Comparison of ENCODE assay signal across 16 mouse cellular contexts in genomic region chr1:135820071-135820470, GRCm38 (mm10). TPM values are rescaled to one million over a fixed set of nuclear protein-coding genes. Genes with fewer than 3 reads are reported as not detected.
DNase-seq lines count a peak whose midpoint lies in the region; ATAC-seq and TF ChIP-seq lines count a peak whose summit lies in the region.
"Had no signal": no experiment of that assay in that cellular context is flagged by ENCODE, and none has a peak within 500 bp of the region (broad histone marks: within the 10 kb centered on the region; RNA-seq: fewer than 3 reads in every experiment).

No protein-coding gene starts in this region.

- DNase-seq in ES-CJ7 (ENCODE audit: low read depth, low spot score): peak; percentile 42
- no peak for DNase-seq in adrenal gland, adult 2 months
- DNase-seq in thymus, postnatal 25 days: no peak
- no peak for DNase-seq in midbrain, postnatal 0 days (ENCODE audit: low spot score)
- DNase-seq: cerebellum, adult 11 months; heart, postnatal 36 days; right cerebral cortex, postnatal 14 days; thymus, postnatal 36 days had no signal

- H3K9me3 ChIP-seq in E14TG2a.4 (ENCODE audit: low read length): peaks cover 7% of the 10 kb centered on the region; the same call in 1 of the 2 replicates
- H3K9me3 ChIP-seq in intestine, postnatal 0 days (ENCODE audit: control insufficient read depth): no peaks in the 10 kb centered on the region
- H3K9me3 ChIP-seq in limb, embryonic 13.5 days: no peaks in the 10 kb centered on the region
- H3K9me3 ChIP-seq in midbrain, postnatal 0 days (ENCODE audit: low read length): no peaks in the 10 kb centered on the region
- H3K9me3 ChIP-seq: liver, embryonic 12.5 days had no signal

- H3K27me3 ChIP-seq in E14TG2a.4 (ENCODE audit: insufficient read depth, low read length): peaks cover 83% of the 10 kb centered on the region
- H3K27me3 ChIP-seq in intestine, postnatal 0 days (replicated peaks; ENCODE audit: control insufficient read depth, insufficient read depth, low read length): no peaks in the 10 kb centered on the region
- peaks cover 76% of the 10 kb centered on the region for H3K27me3 ChIP-seq in limb, embryonic 13.5 days
- peaks cover 27% of the 10 kb centered on the region for H3K27me3 ChIP-seq in midbrain, postnatal 0 days (ENCODE audit: insufficient read depth, low read length)

- H3K4me1 ChIP-seq in E14TG2a.4 (replicated peaks; ENCODE audit: low read depth, low read length): peaks cover 32% of the 10 kb centered on the region
- H3K4me1 ChIP-seq in intestine, postnatal 0 days (replicated peaks; ENCODE audit: control insufficient read depth, insufficient read depth, low read length): peaks cover 5% of the 10 kb centered on the region
- peaks cover 4% of the 10 kb centered on the region; the same call in 1 of the 2 replicates for H3K4me1 ChIP-seq in limb, embryonic 13.5 days
- no peaks in the 10 kb centered on the region for H3K4me1 ChIP-seq in midbrain, postnatal 0 days (ENCODE audit: insufficient read depth, low read length)

- H3K4me3 ChIP-seq in E14TG2a.4 (replicated peaks; ENCODE audit: low read length): peak overlapping the region; percentile 83
- peak overlapping the region; percentile 65 for H3K4me3 ChIP-seq in intestine, postnatal 0 days (ENCODE audit: low read depth, low read length)
- H3K4me3 ChIP-seq in limb, embryonic 13.5 days: no peak overlapping the region
- H3K4me3 ChIP-seq in midbrain, postnatal 0 days (ENCODE audit: low read depth, low read length): no peak overlapping the region
- H3K4me3 ChIP-seq: left cerebral cortex, adult 2 months; liver, embryonic 12.5 days had no signal

- H3K4me2 ChIP-seq in intestine, postnatal 0 days (replicated peaks; ENCODE audit: low read depth): peak overlapping the region; percentile 80
- peak overlapping the region; percentile 9; the same call in 1 of the 2 replicates for H3K4me2 ChIP-seq in limb, embryonic 13.5 days (replicated peaks)
- no peak overlapping the region for H3K4me2 ChIP-seq in midbrain, postnatal 0 days (ENCODE audit: low read depth, low read length, poor library complexity, severe bottlenecking)
- H3K4me2 ChIP-seq: liver, embryonic 12.5 days had no signal

- 45% methylated on average over 10 of the region's 10 CpGs for WGBS in intestine, postnatal 0 days
- WGBS in limb, embryonic 13.5 days: 76% methylated on average over 10 of the region's 10 CpGs
- 91% methylated on average over 10 of the region's 10 CpGs for WGBS in midbrain, postnatal 0 days

- H3K27ac ChIP-seq in intestine, postnatal 0 days (ENCODE audit: low read depth, low read length): peak overlapping the region; percentile 95
- H3K27ac ChIP-seq in limb, embryonic 13.5 days: no peak overlapping the region
- no peak overlapping the region for H3K27ac ChIP-seq in midbrain, postnatal 0 days (ENCODE audit: low read depth, low read length)
- H3K27ac ChIP-seq: left cerebral cortex, adult 2 months; liver, embryonic 12.5 days had no signal

- peak; percentile 74 for ATAC-seq in intestine, postnatal 0 days
- ATAC-seq in limb, embryonic 13.5 days (ENCODE audit: low FRiP score, low read depth): no peak
- no peak for ATAC-seq in midbrain, postnatal 0 days (ENCODE audit: low FRiP score)
- ATAC-seq: liver, embryonic 12.5 days had no signal

- TF ChIP-seq CTCF in E14TG2a.4 (conservative IDR thresholded peaks at IDR 0.05; ENCODE audit: low read length): no peak
- no peak for TF ChIP-seq CTCF in intestine, postnatal 0 days (IDR thresholded peaks at IDR 0.05; ENCODE audit: low read depth)
- no peak for TF ChIP-seq CTCF in midbrain, postnatal 0 days (IDR thresholded peaks at IDR 0.05)

- H3K36me3 ChIP-seq in E14TG2a.4 (ENCODE audit: insufficient read depth, low read length): no peaks in the 10 kb centered on the region
- H3K36me3 ChIP-seq in intestine, postnatal 0 days (ENCODE audit: control insufficient read depth, insufficient read depth): no peaks in the 10 kb centered on the region
- no peaks in the 10 kb centered on the region for H3K36me3 ChIP-seq in limb, embryonic 13.5 days
- no peaks in the 10 kb centered on the region for H3K36me3 ChIP-seq in midbrain, postnatal 0 days (ENCODE audit: insufficient read depth, low read length)
- H3K36me3 ChIP-seq: liver, embryonic 12.5 days had no signal

- peak overlapping the region; percentile 83 for H3K9ac ChIP-seq in intestine, postnatal 0 days (ENCODE audit: low read depth, low read length)
- no peak overlapping the region for H3K9ac ChIP-seq in limb, embryonic 13.5 days
- no peak overlapping the region for H3K9ac ChIP-seq in midbrain, postnatal 0 days (replicated peaks; ENCODE audit: low read length, poor library complexity, severe bottlenecking)
- H3K9ac ChIP-seq: liver, embryonic 12.5 days had no signal

RNA-seq across cellular contexts. Expression of gene Lad1, which starts 1.7 kb away (rescaled TPM):
- 208 and 224 TPM in 2 replicates for polyA plus RNA-seq in intestine, postnatal 0 days (2015; fragmentation: Nextera tagmentation; extraction: Ambion mirVana)
- 7.2 and 8.5 TPM in 2 replicates for polyA plus RNA-seq in limb, embryonic 13.5 days (2015; fragmentation: Nextera tagmentation; extraction: Ambion mirVana)
- total RNA-seq in adrenal gland, adult 2 months (2021): under 1 TPM; 0.14 to 0.17 TPM
- 0.38 and 0.40 TPM in 2 replicates for polyA plus RNA-seq in adrenal gland, adult 2 months (2012; rRNA removed)
- 0.90 and 1.9 TPM in 2 replicates for total RNA-seq in midbrain, postnatal 0 days (2014; rRNA removed)
- polyA plus RNA-seq in midbrain, postnatal 0 days (2015; fragmentation: Nextera tagmentation; extraction: Ambion mirVana): 0.56 and 0.64 TPM in 2 replicates
- total RNA-seq: adrenal gland, postnatal 36 days; CH12.LX; megakaryocyte progenitor cell, adult 5-6 weeks had no signal

RNA-seq across cellular contexts. Expression of gene Tnnt2, which starts 16.1 kb away (rescaled TPM):
- 56.8 and 73.9 TPM in 2 replicates for polyA plus RNA-seq in intestine, postnatal 0 days (2015; fragmentation: Nextera tagmentation; extraction: Ambion mirVana)
- polyA plus RNA-seq in limb, embryonic 13.5 days (2015; fragmentation: Nextera tagmentation; extraction: Ambion mirVana): 84.9 and 88.9 TPM in 2 replicates
- total RNA-seq in adrenal gland, adult 2 months (2021): 1 to 10 TPM; 3.1 to 5.7 TPM
- polyA plus RNA-seq in adrenal gland, adult 2 months (2012; rRNA removed): 0.66 and 1.00 TPM in 2 replicates
- total RNA-seq in midbrain, postnatal 0 days (2014; rRNA removed): 0.52 and 1.0 TPM in 2 replicates
- polyA plus RNA-seq in midbrain, postnatal 0 days (2015; fragmentation: Nextera tagmentation; extraction: Ambion mirVana): 0.51 and 1.3 TPM in 2 replicates
- total RNA-seq: megakaryocyte progenitor cell, adult 5-6 weeks had no signal

RNA-seq across cellular contexts. Expression of gene Tnni1, which starts 40.8 kb away (rescaled TPM):
- 3.1 and 4.1 TPM in 2 replicates for polyA plus RNA-seq in intestine, postnatal 0 days (2015; fragmentation: Nextera tagmentation; extraction: Ambion mirVana)
- polyA plus RNA-seq in limb, embryonic 13.5 days (2015; fragmentation: Nextera tagmentation; extraction: Ambion mirVana): 241 and 246 TPM in 2 replicates
- total RNA-seq in adrenal gland, adult 2 months (2021): not detected
- polyA plus RNA-seq in adrenal gland, adult 2 months (2012; rRNA removed): 0.15 and 0.28 TPM in 2 replicates
- total RNA-seq in midbrain, postnatal 0 days (2014; rRNA removed): 2.2 TPM in 1 of 2 replicates, not detected in the other
- 0.57 and 0.70 TPM in 2 replicates for polyA plus RNA-seq in midbrain, postnatal 0 days (2015; fragmentation: Nextera tagmentation; extraction: Ambion mirVana)
- total RNA-seq: megakaryocyte progenitor cell, adult 5-6 weeks had no signal

RNA-seq across cellular contexts. Expression of gene Phlda3, which starts 54.2 kb away (rescaled TPM):
- polyA plus RNA-seq in intestine, postnatal 0 days (2015; fragmentation: Nextera tagmentation; extraction: Ambion mirVana): 22.0 and 22.5 TPM in 2 replicates
- polyA plus RNA-seq in limb, embryonic 13.5 days (2015; fragmentation: Nextera tagmentation; extraction: Ambion mirVana): 56.6 and 62.8 TPM in 2 replicates
- total RNA-seq in adrenal gland, adult 2 months (2021): 10 to 100 TPM; 35.1 to 83.1 TPM
- polyA plus RNA-seq in adrenal gland, adult 2 months (2012; rRNA removed): 119 and 180 TPM in 2 replicates
- 45.1 and 54.4 TPM in 2 replicates for total RNA-seq in midbrain, postnatal 0 days (2014; rRNA removed)
- polyA plus RNA-seq in midbrain, postnatal 0 days (2015; fragmentation: Nextera tagmentation; extraction: Ambion mirVana): 48.5 and 48.9 TPM in 2 replicates

Comparison
In these comparisons a context has a peak if more than half of its experiments do, and no peak if none do; other contexts are left out.
1. H3K4me3 ChIP-seq: peak in E14TG2a.4 (single experiment) and intestine, postnatal 0 days (single experiment); none in limb, embryonic 13.5 days (single experiment) and midbrain, postnatal 0 days (single experiment).
2. RNA of gene Lad1, which starts 1.7 kb away (polyA plus RNA-seq): 208 to 224 TPM in intestine, postnatal 0 days; 7.2 to 8.5 TPM in limb, embryonic 13.5 days, 0.56 to 0.64 TPM in midbrain, postnatal 0 days and 0.38 to 0.40 TPM in adrenal gland, adult 2 months; every median in the first group is over 10 times any median in the second.
3. RNA of gene Tnnt2, which starts 16.1 kb away (polyA plus RNA-seq): 84.9 to 88.9 TPM in limb, embryonic 13.5 days and 56.8 to 73.9 TPM in intestine, postnatal 0 days; 0.66 to 1.00 TPM in adrenal gland, adult 2 months and 0.51 to 1.3 TPM in midbrain, postnatal 0 days; every median in the first group is over 10 times any median in the second.
4. RNA of gene Tnni1, which starts 40.8 kb away (polyA plus RNA-seq): 241 to 246 TPM in limb, embryonic 13.5 days; 3.1 to 4.1 TPM in intestine, postnatal 0 days, 0.57 to 0.70 TPM in midbrain, postnatal 0 days and 0.15 to 0.28 TPM in adrenal gland, adult 2 months; every median in the first group is over 10 times any median in the second.